In the genomic region with DNA sequence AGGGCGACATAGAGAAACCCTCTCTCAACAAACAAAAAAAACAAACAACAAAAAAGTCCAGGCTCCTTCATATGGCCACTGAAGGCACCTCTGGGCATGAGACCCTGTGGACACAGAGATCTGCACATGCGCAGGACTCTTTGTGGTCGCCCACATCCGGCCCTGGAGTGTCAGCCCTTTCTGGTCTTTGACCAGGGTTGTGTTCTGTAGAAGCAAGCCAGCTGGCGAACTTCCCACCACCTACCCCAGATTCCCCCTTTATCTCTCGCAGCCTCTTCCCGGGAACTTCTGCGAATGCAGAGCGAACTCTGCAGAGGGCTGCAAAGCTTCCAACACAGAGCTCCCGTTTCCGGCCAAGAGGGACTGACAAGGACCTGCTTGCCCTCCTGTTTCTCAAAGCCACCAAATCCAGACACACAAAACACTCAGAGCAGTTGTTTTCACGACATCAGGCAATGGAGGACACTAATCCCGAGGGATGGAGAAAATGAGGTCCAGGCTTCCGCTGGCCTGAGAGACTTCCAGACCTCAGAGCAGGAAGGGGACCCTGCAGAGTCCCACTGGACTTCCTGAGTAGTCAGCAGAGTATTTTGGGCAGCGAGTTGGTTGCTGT, we compare ENCODE assay signal across 10 mouse cellular contexts. TPM values are rescaled to one million over a fixed set of nuclear protein-coding genes. Genes with fewer than 3 reads are reported as not detected.
DNase-seq lines count a peak whose midpoint lies in the region; ATAC-seq and TF ChIP-seq lines count a peak whose summit lies in the region.
"Had no signal": no experiment of that assay in that cellular context is flagged by ENCODE, and none has a peak within 500 bp of the region (broad histone marks: within the 10 kb centered on the region; RNA-seq: fewer than 3 reads in every experiment).

No protein-coding gene starts in this region.

- H3K4me2 ChIP-seq in forebrain, embryonic 15.5 days (replicated peaks) = no peak overlapping the region
- H3K4me2 ChIP-seq: embryonic facial prominence, embryonic 13.5 days had no signal

- peak overlapping the region; percentile 74 for H3K27ac ChIP-seq in brown adipose tissue, adult 24 weeks (replicated peaks; ENCODE audit: low read depth, low read length)
- peak overlapping the region; percentile 57 for H3K27ac ChIP-seq in layer of hippocampus, adult 2 months
- H3K27ac ChIP-seq in forebrain, embryonic 15.5 days (replicated peaks) = no peak overlapping the region
- H3K27ac ChIP-seq: embryonic facial prominence, embryonic 13.5 days had no signal

- no peak for TF ChIP-seq CTCF in layer of hippocampus, adult 2 months (conservative IDR thresholded peaks at IDR 0.05)

- H3K4me3 ChIP-seq in brown adipose tissue, adult 24 weeks (ENCODE audit: insufficient read depth, low read depth, low read length) = peak overlapping the region; percentile 21
- H3K4me3 ChIP-seq in layer of hippocampus, adult 2 months = no peak overlapping the region
- no peak overlapping the region for H3K4me3 ChIP-seq in forebrain, embryonic 15.5 days
- H3K4me3 ChIP-seq: embryonic facial prominence, embryonic 13.5 days had no signal

- no peak overlapping the region for H3K9ac ChIP-seq in forebrain, embryonic 15.5 days (replicated peaks)
- H3K9ac ChIP-seq: embryonic facial prominence, embryonic 13.5 days had no signal

- no peaks in the 10 kb centered on the region for H3K9me3 ChIP-seq in forebrain, embryonic 15.5 days
- H3K9me3 ChIP-seq: embryonic facial prominence, embryonic 13.5 days had no signal

- no peak for ATAC-seq in forebrain, embryonic 15.5 days (replicated peaks)

- 71% methylated on average over 15 of the region's 15 CpGs for WGBS in forebrain, embryonic 15.5 days

- peak; percentile 41 to 88 for DNase-seq in left cerebral cortex, postnatal 10 days (ENCODE audit: extremely low spot score in 1 of 2, low spot score in 2 of 2)
- DNase-seq in left cerebral cortex, adult 18-20 months (ENCODE audit: low spot score in 2 of 2) = no peak
- DNase-seq in heart, postnatal 10 days = peak; percentile 91
- peak in 1 of 2 experiments; percentile 13 for DNase-seq in layer of hippocampus, adult 2 months (ENCODE audit: low spot score in 2 of 2)
- DNase-seq in lung, postnatal 25 days (ENCODE audit: low spot score) = peak; percentile 71
- peak; percentile 66 for DNase-seq in splenic B cell, adult 2 months (ENCODE audit: low read depth, low spot score)

- no peaks in the 10 kb centered on the region for H3K4me1 ChIP-seq in brown adipose tissue, adult 24 weeks (ENCODE audit: control insufficient read depth, insufficient read depth, insufficient read length, low read length)
- H3K4me1 ChIP-seq in forebrain, embryonic 15.5 days = no peaks in the 10 kb centered on the region

- no peaks in the 10 kb centered on the region for H3K27me3 ChIP-seq in splenic B cell, adult 2 months (ENCODE audit: control insufficient read depth, insufficient read depth, low read length, poor library complexity, severe bottlenecking)
- H3K27me3 ChIP-seq in forebrain, embryonic 15.5 days = no peaks in the 10 kb centered on the region
- H3K27me3 ChIP-seq: embryonic facial prominence, embryonic 13.5 days had no signal

- intact Hi-C loops in left cerebral cortex, postnatal 10 days (cut with DNase I) = loop anchor here (10.0 kb wide), 1 partner anchor 426 kb away; no protein-coding TSS in a partner anchor
- intact Hi-C loops in heart, postnatal 10 days (cut with DNase I) = no loop called here

- no peaks in the 10 kb centered on the region for H3K36me3 ChIP-seq in splenic B cell, adult 2 months (ENCODE audit: control insufficient read depth, insufficient read depth, low read length, poor library complexity, severe bottlenecking)
- H3K36me3 ChIP-seq in forebrain, embryonic 15.5 days = no peaks in the 10 kb centered on the region

RNA-seq across cellular contexts. Expression of a gene that starts 8.7 kb away (rescaled TPM):
- total RNA-seq in left cerebral cortex, postnatal 10 days (2021) = 1 to 10 TPM; 1.1 TPM
- total RNA-seq in left cerebral cortex, adult 18-20 months (2021) = 1 to 10 TPM in 1 of 2 experiments, under 1 TPM in 1; 0.56 to 1.0 TPM
- 0.59 TPM in 1 of 2 replicates, not detected in the other for polyA plus RNA-seq in brown adipose tissue, adult 24 weeks (2012; ENCODE audit: insufficient read depth, insufficient read length, missing spikeins)
- total RNA-seq in heart, postnatal 10 days (2021) = 1 to 10 TPM; 1.1 to 2.5 TPM
- 1 to 10 TPM in 1 of 2 experiments, under 1 TPM in 1; 0.44 to 1.4 TPM for total RNA-seq in layer of hippocampus, adult 2 months (2021)
- 4.0 and 4.5 TPM in 2 replicates for polyA plus RNA-seq in forebrain, embryonic 15.5 days (2015; fragmentation: Nextera tagmentation; extraction: Ambion mirVana)
- total RNA-seq: MEL had no signal

RNA-seq across cellular contexts. Expression of a gene that starts 18.6 kb away (rescaled TPM):
- not detected for total RNA-seq in left cerebral cortex, postnatal 10 days (2021)
- not detected for total RNA-seq in left cerebral cortex, adult 18-20 months (2021)
- polyA plus RNA-seq in brown adipose tissue, adult 24 weeks (2012; ENCODE audit: insufficient read depth, insufficient read length, missing spikeins) = not detected in 2 replicates
- not detected for total RNA-seq in heart, postnatal 10 days (2021)
- total RNA-seq in layer of hippocampus, adult 2 months (2021) = not detected
- polyA plus RNA-seq in forebrain, embryonic 15.5 days (2015; fragmentation: Nextera tagmentation; extraction: Ambion mirVana) = 1.8 TPM in 2 replicates
- total RNA-seq: MEL had no signal

RNA-seq across cellular contexts. Expression of a gene that starts 53.9 kb away (rescaled TPM):
- 10 to 100 TPM; 75.3 to 79.3 TPM for total RNA-seq in left cerebral cortex, postnatal 10 days (2021)
- 10 to 100 TPM; 78.7 to 84.1 TPM for total RNA-seq in left cerebral cortex, adult 18-20 months (2021)
- polyA plus RNA-seq in brown adipose tissue, adult 24 weeks (2012; ENCODE audit: insufficient read depth, insufficient read length, missing spikeins) = 20.3 and 26.1 TPM in 2 replicates
- total RNA-seq in heart, postnatal 10 days (2021) = 10 to 100 TPM; 29.3 to 31.6 TPM
- total RNA-seq in layer of hippocampus, adult 2 months (2021) = 10 to 100 TPM; 65.9 to 69.0 TPM
- polyA plus RNA-seq in forebrain, embryonic 15.5 days (2015; fragmentation: Nextera tagmentation; extraction: Ambion mirVana) = 59.7 and 61.2 TPM in 2 replicates

Comparison
In these comparisons a context has a peak if more than half of its experiments do, and no peak if none do; other contexts are left out.
1. DNase-seq: peak in left cerebral cortex, postnatal 10 days (2 of 2), heart, postnatal 10 days (2 of 2), lung, postnatal 25 days (single experiment) and splenic B cell, adult 2 months (single experiment); none in left cerebral cortex, adult 18-20 months (0 of 2).